Mouse (Mus musculus) left cerebral cortex, postnatal 25 days (tissue): ENCODE data around the gene Smyd3. TPM values are rescaled to one million over a fixed set of nuclear protein-coding genes. Genes with fewer than 3 reads are reported as not detected.
A peak's percentile ranks its signal among the peaks of the same experiment; 100 is the strongest.

Experiments
- DNase-seq, 2 experiments: peaks; one replicate each; pipeline ENCODE4 v3.0.0; 2022; ENCODE audit warnings: low spot score in 2 of 2, mixed read lengths in 1 of 2
- intact Hi-C: fragments of 180-260 bp; cut with DNase I; formaldehyde crosslinking; loops from one replicate; pipeline ENCODE4 v1.15.1; 2025
- total RNA-seq, 2 experiments: library from RNA; stranded (reverse); gene quantifications; 2 replicates each; pipeline ENCODE4 v1.2.3; 2021

Gene Smyd3
- total RNA-seq, 2 experiments from 2014 or later, result 22.1 to 23.6 TPM

DNA sequence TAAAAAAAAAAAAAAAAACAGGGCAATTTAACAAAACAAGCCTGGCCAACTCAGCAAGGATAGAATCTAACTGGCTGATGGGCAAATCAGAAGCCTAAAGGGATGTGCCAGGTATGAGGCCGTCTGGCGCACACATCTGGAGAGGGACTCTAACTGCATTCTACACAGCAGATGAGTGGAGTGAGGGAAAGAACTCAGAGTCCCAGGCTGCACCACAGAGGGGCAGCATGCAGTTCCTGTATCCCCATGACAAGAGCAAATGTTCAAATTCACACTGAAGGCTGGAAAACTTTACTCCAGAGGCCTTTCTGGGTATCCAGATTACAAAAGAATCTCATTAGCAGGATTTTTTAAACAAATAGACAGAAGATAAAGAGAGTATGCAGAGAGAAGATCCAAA, 366.6 kb downstream of the Smyd3 start:
- no peak for DNase-seq
- intact Hi-C loops, result no loop called here

GRCm38 (mm10) chr1:179149468-179150140, 368.2 kb downstream of the Smyd3 start:
- DNase-seq, result no peak
- intact Hi-C loops, result loop anchor here (10.0 kb wide), 1 partner anchor 325 kb away; no protein-coding TSS in a partner anchor

DNA sequence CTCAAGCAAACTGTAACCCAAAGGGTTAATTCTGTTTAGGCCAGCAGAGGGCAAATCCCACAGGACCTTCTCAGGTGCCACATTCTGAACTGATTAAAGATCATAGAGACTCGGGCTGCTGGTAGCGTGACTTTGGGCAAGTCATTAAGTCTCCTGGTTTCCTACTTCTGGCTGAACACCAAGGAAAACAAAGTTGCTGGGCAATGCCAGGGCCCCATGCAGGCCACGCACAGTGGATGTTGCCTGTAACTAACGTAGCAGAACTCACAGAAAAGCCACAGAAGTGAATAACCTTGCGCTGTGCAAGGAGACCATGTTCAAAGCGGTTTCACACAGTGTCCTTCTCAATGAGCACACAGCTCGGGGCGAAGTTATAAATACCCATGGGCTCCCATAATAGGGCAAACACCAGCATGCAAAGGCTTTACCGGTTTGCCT, 371.1 kb downstream of the Smyd3 start:
- intact Hi-C loops, result loop anchor here (10.0 kb wide), 1 partner anchor 328 kb away; no protein-coding TSS in a partner anchor
- DNase-seq, result no peak

DNA sequence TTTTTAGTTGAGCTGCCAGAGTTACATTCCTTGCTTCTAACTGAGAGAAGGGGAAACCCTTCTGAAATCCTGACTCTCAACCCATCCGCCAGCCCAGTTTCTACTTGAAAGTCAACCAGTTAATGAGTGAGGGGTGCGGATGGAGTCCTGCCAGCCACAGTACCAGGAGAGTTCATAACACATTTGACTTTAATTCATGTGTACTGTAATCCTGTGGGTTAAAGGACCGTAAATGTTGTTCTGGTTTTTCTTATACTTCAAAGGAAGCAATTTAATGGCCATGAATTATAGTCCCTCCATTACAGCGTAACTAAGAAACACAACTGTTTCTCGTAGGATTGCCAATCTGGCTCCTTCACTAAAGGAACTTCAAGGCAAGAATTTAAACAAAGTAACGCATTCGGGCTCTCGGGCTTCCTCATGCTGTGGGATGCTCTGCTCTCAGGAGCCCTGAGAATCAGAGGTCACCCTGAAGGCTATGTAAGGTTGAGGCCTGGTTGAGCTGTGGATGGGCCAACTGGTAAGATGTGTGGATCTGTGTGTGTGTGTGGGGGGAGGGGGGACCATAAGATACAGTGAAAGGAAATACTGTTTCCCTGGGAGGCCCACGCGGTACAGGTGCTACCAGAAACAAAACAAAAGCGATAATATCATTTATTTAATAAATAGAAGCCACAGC, 374.5 kb downstream of the Smyd3 start:
- no peak for DNase-seq
- intact Hi-C loops, result loop anchor here (5.0 to 10.0 kb wide), 2 partner anchors 181 to 332 kb away; no protein-coding TSS in a partner anchor

GRCm38 (mm10) chr1:179142177-179142576, 375.7 kb downstream of the Smyd3 start:
- DNase-seq, result peak; percentile 43 to 71
- intact Hi-C loops, result loop anchor here (1.0 to 10.0 kb wide), 3 partner anchors 180 to 615 kb away; no protein-coding TSS in a partner anchor

DNA sequence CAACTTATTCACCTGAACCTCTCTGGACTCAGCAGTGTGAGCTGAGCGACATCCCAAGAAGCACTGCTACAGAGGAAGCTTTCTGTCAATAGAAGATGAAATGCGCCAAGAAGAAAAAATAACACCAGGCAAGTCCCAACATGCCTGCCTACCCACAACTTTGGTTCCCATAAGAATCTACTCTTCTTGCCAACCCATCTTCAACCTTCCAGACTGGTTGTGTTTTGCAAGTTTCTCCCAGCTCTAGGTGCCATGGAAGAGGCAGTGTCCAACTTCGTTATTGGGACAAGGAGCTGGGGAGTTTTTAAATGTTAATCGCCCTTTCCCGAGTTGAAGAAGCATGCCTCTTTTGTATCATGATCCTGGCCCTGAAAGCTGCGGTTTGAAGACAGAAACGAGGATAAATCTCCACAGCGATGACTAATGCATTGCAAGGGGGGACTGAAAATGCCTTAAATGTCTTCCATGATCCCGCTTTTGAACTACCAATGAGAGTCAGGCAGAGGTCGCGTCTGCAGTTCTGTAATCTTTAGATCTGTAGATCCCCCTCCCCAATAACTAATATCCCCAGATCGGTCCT, 376.7 kb downstream of the Smyd3 start:
- intact Hi-C loops, result loop anchor here (5.0 to 10.0 kb wide), 2 partner anchors 179 to 334 kb away; no protein-coding TSS in a partner anchor
- no peak for DNase-seq

DNA sequence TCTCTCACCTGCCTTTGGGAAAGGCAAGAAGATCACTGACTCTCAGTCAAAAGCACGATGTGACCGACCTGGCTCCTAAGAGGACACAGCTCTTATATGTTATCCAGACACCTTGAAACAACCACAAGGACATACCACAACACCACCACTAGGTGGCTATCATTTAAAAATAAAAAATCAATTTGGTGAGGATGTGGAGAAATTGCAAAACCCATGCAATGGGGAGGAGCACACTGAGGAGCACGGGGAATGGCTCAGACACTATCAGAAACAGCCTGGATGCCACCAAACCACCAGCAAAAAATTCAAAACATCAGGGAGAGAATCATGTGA, 380.7 kb downstream of the Smyd3 start:
- intact Hi-C loops, result no loop called here
- no peak for DNase-seq

- no peak for DNase-seq
- intact Hi-C loops, result no loop called here
Measured at GRCm38 (mm10) chr1:179136461-179137144, 381.2 kb downstream of the Smyd3 start.

DNA sequence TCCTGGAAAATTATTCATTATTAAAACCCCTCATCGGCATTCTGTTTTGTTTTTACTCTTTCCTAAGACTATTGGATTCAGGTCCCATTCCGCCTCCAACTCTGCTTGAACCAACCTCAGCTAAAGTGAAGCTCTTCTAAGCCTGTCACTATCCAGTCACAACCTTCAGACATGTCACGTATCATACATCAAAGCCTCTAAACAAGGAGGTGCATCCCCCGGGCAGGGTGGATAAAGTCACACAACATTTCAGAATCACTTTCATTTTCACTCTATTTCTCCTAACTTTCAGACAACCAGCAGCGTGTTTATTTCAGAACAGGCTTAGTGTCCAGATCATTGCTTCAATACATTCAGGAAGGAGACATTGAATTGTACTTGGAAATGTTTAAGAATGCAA, 387.8 kb downstream of the Smyd3 start:
- intact Hi-C loops, result no loop called here
- no peak for DNase-seq

- intact Hi-C loops, result no loop called here
- no peak for DNase-seq
Measured at GRCm38 (mm10) chr1:179126287-179126686, 391.6 kb downstream of the Smyd3 start.

GRCm38 (mm10) chr1:179122476-179123229, 395.2 kb downstream of the Smyd3 start:
- DNase-seq, result no peak
- intact Hi-C loops, result no loop called here

DNA sequence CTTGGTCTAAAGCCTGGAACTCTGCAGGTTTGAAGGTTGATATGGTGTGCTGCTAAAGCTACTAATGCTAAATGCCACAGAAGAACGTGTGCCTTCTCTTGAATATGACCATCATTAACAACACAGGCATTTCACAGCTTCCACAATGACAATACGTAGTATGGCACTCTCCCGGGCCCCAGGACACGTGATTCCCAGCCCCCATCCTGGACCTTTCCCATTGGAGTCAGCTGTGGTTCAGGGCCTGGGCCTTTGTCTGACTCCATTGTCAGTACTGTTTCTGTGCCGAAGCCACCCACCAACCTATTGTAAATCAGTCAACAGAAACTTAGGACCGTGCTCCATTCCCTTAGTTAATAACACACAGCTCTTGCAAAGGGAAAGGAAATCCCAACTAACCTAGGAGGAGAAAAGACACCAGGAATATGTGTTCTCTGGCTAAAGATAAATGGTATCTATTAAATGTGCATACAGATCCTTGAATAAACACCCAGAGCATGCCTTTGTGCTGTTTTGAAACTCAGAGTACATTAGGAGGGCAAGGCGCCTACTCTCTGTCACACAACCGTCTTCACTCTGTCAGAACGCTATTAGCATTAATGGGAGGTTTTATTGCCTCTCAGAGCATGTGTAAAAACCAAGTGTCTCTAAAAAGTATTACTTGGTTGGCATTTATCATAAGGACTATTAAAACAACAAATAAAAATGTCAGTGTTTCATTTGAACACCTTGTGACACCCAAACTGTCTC, 397.4 kb downstream of the Smyd3 start:
- DNase-seq, result no peak
- intact Hi-C loops, result no loop called here

DNA sequence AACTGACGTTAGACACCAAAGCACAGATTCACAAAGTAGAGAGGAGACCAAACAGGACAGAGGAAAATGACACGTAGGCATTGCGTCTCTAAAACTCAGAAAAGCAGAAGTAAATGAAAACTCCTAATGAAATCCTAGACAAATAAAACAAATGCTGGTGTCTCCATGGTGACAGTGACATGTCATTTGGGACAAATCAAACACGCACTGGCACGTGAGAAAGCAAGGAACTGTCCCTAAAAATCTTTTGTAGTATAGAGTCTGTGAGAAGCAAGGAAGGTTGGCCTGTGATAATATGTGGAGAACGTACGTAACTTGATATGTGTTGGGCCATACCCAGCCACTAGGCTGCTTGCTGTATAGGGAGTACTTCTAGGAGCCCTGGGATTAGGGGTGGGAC, 399.2 kb downstream of the Smyd3 start:
- intact Hi-C loops, result no loop called here
- DNase-seq, result no peak

DNA sequence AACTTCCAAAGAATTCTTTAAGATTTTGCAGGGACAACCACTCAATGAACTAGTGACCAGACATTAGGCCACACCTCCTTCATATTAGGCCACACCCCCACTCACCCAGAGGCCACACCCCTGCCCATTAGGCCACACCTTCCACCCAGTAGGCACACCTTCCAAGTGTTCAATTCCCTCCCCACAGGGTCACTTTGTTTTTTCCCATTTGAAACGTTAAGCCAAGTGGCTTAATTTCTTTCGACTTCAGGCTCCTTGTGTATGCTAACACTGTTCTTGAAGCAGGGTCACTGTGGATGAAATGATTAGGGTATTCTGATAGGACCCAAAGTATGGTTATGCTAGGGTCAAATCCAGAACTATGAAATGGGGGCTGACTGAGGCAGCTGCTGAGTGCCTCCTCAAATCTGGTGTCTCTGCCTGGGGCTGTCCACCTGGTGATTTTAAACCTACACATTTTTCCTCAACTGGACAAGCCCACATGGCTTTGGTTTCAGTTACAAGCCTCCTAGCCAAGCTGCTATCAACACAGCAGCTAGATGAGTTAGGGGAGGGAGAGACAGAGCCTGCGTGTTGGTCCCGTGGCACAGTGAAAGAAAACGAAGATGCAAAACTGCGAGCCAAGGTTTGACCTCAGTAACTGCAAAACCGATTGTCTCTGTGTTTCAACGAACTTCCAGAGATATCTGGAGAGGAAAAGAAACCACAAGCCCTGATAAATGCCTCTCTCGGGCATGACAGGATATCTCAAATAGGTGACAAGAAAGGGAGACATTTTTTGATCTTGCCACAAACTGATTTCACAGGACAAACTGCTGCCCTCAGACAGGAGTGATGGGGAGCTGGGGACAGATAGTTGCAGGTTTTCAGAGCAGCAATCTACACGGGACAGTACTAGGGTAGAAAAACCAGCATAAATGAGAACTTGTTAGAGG, 400.8 kb downstream of the Smyd3 start:
- DNase-seq, result no peak
- intact Hi-C loops, result no loop called here

DNA sequence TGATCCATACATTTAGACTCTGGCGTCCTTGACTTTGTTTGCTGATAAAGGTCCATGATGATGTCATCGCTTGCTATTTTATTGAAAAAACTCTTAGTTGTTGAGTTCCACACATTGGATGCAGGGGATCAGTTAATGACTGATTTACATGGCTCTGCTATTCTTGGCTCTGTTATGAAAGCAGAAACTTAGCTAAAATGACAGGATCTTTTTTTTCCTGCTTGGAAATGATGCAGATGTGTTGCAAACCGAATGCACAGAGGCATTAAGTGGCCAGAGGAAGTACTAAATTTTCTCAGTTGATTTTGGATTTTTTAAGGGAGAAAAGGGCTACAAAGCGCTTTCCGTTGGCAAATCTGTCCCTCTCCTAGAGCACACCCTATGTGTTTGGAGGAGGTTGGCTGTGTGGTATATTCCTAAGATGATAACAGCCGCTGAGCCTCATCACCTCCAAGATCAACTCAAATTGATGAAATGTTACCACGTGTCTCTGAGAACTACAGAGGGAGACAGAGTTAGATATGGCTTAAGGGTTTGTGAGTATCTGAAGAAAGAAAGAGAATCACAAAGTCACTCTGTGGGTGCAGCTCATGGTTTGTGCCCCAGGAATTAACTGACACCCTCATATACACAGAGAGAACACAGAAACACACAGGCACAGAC, 402.9 kb downstream of the Smyd3 start:
- intact Hi-C loops, result no loop called here
- DNase-seq, result no peak

GRCm38 (mm10) chr1:179114385-179114784, 403.5 kb downstream of the Smyd3 start:
- intact Hi-C loops, result no loop called here
- DNase-seq, result no peak

DNA sequence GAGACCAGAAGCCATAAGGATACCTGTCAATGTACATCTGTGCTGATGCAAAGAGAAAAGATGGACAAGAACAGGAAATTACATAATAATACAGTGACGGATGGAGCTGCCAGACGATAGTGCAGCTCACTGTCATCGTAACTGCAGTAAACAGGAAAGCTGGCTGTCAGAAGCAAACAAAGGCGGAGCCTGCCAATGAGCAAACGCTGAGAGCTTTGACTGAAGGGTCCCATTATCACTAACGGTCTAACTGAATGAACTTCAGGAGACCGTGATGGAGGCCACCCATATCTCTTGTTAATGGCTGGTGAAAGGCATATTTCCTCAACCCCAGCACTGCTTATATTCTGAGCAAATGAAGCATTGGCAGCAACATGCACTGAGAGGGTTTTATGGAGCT, 409.1 kb downstream of the Smyd3 start:
- peak in 1 of 2 experiments; percentile 9 for DNase-seq
- intact Hi-C loops, result no loop called here
